Mouse (Mus musculus) adrenal gland (tissue): ENCODE measurements around the gene Olfr420.

Experiments used
- intact Hi-C: fragments of 180-260 bp; cut with DNase I; formaldehyde crosslinking; loops from one replicate; pipeline ENCODE4 v1.15.1; 2025
- long read RNA-seq, 2 experiments: library from polyadenylated mRNA; unstranded; transcript quantifications; one replicate each; pipeline ENCODE4 v2.0.0; 2020; ENCODE audit warnings: borderline replicate concordance in 1 of 2; ENCODE audit not compliant: insufficient replicate concordance in 1 of 2

Gene Olfr420
- long read RNA-seq, experiment 1, result 0 reads
- long read RNA-seq, experiment 2, result 0 reads

GRCm38 (mm10) chr1:174155333-174155732 lies at the start of gene Olfr420:
Olfr420 (plus strand) TSS chr1:174155633.
- intact Hi-C loops, result no loop called here

GRCm38 (mm10) chr1:174121062-174121461 lies 34.4 kb upstream of the Olfr420 start, which contains the start of gene Olfr231:
Olfr231 (minus strand) TSS chr1:174121162.
- intact Hi-C loops, result no loop called here

- intact Hi-C loops, result no loop called here
Observed at GRCm38 (mm10) chr1:174131217-174131616, 24.2 kb upstream of the Olfr420 start, which contains the start of gene Olfr424. Olfr424 (plus strand) TSS chr1:174131517.

- intact Hi-C loops, result no loop called here
Observed at GRCm38 (mm10) chr1:174131999-174132398, 23.4 kb upstream of the Olfr420 start.

GRCm38 (mm10) chr1:174141384-174141783 lies 14.0 kb upstream of the Olfr420 start:
- intact Hi-C loops, result no loop called here

- intact Hi-C loops, result no loop called here
Observed at GRCm38 (mm10) chr1:174146696-174147095, 8.7 kb upstream of the Olfr420 start.

- intact Hi-C loops, result no loop called here
Observed at GRCm38 (mm10) chr1:174149289-174149688, 6.1 kb upstream of the Olfr420 start.

GRCm38 (mm10) chr1:174157622-174158021 lies 2.2 kb downstream of the Olfr420 start:
- intact Hi-C loops, result no loop called here

- intact Hi-C loops, result no loop called here
Observed at GRCm38 (mm10) chr1:174158512-174158911, 3.1 kb downstream of the Olfr420 start.

- intact Hi-C loops, result no loop called here
Observed at GRCm38 (mm10) chr1:174159095-174159494, 3.7 kb downstream of the Olfr420 start.

GRCm38 (mm10) chr1:174169024-174169423 lies 13.6 kb downstream of the Olfr420 start:
- intact Hi-C loops, result loop anchor here (5.0 kb wide), 1 partner anchor 298 kb away; no protein-coding TSS in a partner anchor

- intact Hi-C loops, result no loop called here
Observed at GRCm38 (mm10) chr1:174170706-174171501, 15.5 kb downstream of the Olfr420 start.

- intact Hi-C loops, result no loop called here
Observed at GRCm38 (mm10) chr1:174171537-174171936, 16.1 kb downstream of the Olfr420 start.

GRCm38 (mm10) chr1:174172605-174173004 lies 17.2 kb downstream of the Olfr420 start, which contains the start of gene Spta1:
Spta1 (plus strand) TSS chr1:174172776.
- intact Hi-C loops, result no loop called here

GRCm38 (mm10) chr1:174204699-174205098 lies 49.3 kb downstream of the Olfr420 start:
- intact Hi-C loops, result no loop called here
